Mouse (Mus musculus): ENCODE measurements around the gene Spcs2. TPM values are rescaled to one million over a fixed set of nuclear protein-coding genes. Genes with fewer than 3 reads are reported as not detected.

Spcs2 gene
- polyA plus RNA-seq, 1 experiment = 122 TPM

DNA sequence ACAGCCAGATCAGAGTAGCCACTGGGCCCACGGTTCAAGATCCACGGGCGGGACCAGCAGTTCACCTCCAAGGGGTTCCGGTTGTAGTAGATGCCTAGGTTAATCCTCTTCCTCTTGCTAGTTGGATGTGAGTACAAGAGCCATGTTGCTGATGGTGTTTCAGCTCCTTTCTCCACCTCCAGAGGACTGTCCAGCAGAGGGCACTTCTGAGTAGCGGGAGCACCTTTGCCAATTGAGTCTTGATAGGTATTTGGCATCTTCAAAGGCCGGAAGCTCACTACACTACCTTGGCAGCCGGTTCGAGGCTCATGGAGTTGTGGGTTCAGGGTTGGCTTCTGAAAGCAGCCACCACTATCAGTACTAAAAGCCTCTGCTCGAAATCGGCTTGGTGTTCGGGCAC lies 49.9 kb downstream of the Spcs2 start:
- no peak for TF ChIP-seq GATA1 (IDR thresholded peaks at IDR 0.05; ENCODE audit: low read length)

DNA sequence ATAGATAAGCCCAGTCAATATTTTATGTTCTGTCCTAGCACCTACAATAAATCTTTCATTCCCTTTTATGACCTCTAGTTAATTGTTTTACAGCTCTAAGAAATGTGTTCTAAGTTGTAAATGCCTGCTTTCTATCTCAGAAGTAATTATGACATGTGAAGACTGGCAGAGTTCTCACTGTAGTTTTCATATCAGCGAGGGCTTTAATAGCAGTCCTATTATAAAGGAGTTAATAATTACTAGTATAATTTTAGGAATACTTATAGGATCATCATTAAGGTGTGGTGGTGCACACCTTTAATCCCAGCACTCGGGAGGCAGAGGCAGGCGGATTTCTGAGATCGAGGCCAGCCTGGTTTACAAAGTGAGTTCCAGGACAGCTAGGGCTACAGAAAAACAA lies 51.6 kb downstream of the Spcs2 start:
- no peak for TF ChIP-seq GATA1 (IDR thresholded peaks at IDR 0.05; ENCODE audit: low read length)

DNA sequence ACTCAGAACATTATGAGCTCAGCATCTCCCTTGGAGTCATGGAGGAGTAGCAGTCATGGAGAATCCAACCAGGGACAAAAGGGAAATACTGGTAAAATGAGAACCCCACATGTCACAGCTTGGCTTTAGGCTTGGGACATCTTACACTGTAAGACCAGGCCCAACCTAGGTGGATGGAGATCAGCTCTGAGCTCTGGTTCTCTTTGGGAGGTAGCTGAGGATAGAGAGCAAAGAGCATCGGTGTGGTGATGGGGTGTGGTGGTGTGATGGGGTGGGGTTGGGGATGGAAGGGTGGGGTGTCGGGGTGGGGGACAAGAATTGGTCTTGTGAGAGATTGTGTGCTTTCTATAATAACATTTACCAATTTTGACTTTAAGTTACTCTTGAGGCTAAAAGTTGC lies 52.4 kb downstream of the Spcs2 start:
- no peak for TF ChIP-seq GATA1 (IDR thresholded peaks at IDR 0.05; ENCODE audit: low read length)

DNA sequence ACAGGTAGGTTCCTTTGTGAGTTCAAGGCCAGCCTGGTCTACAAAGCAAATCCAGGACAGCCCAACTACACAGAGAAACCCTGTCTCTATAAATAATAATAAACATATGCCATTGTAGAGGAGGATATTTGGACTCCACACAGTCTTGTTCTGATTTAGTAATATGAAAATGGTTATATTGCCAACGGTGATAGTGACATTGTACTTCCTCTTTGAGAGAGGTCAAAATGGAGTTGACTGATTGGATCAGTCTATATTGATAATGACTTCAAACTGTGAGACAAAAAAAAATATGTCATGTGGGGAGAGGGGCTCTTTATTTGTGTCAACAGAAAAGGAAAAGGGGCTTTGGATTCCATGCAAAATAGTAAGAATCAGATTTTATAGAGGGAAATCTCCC lies 57.9 kb downstream of the Spcs2 start:
- TF ChIP-seq GATA1 (IDR thresholded peaks at IDR 0.05; ENCODE audit: low read length) = no peak

DNA sequence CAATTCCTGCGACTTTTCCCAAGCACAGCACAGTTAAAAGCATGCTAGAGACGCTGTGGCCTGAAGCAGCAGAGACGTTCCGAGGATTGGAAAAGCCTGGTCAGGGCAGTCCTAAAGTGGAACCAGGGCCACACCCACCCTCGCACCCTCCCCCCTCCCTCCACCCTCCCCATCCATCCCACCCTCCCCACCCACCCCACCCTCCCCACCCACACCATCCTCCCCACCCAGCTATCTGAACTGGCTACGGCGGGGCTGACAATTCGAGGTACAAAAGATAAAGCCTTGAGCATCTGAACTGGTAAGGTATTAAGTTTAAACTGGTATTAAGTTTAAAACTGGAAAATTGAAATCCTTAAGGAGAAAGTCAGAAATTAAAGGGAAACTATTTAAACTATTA lies 59.7 kb downstream of the Spcs2 start:
- TF ChIP-seq GATA1 (IDR thresholded peaks at IDR 0.05; ENCODE audit: low read length) = no peak

DNA sequence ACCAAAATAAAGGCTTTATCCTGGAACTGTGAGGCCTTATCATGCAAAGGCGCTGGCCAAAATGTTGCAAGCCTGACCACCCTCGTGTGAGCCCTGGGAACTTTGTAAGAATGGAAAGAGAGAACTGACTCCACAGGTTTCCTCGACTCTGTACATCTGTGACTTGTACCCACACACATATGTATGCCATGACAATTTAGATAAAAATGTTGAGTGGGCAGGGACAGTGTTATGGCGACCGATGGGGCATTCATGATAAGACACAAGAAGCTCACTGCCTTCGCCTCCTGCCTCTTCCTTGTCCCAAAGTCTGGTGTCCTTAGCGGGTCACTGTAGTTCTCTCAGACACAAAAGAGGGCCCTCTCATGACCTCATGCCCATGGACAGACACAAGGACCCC lies 64.1 kb downstream of the Spcs2 start:
- no peak for TF ChIP-seq GATA1 (IDR thresholded peaks at IDR 0.05; ENCODE audit: low read length)

DNA sequence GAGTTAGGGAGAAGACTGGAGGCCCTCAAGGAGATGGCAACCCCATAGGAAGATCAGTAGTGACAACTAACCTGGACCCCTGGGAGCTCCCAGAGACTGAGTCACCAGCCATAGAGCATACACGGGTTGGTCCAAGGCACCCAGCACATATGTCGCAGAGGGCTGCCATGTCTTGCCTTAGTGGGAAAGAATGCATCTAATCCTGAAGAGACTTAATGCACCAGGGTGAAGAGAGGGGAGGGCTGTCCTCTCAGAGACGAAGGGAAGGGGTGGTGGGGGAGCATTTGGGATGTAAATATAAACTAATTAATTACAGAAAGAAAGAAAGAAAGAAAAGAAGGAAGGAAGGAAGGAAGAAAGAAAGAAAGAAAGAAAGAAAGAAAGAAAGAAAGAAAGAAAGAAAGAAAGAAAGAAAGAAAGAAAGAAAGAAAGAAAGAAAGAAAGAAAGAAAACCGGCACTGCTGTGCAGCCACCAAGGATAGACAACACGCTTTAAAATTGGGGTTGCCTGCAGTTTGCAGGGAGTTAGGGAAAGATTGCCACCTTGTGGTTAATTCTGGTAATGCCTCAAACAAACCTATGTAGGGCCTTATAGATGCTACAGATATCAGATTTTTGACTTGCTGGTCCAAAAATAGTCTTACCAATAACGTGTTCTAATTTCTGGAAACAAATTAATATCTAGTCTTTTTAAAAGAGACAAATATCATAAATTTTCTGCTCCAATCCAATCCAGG lies 65.2 kb downstream of the Spcs2 start:
- no peak for TF ChIP-seq GATA1 (IDR thresholded peaks at IDR 0.05; ENCODE audit: low read length)

DNA sequence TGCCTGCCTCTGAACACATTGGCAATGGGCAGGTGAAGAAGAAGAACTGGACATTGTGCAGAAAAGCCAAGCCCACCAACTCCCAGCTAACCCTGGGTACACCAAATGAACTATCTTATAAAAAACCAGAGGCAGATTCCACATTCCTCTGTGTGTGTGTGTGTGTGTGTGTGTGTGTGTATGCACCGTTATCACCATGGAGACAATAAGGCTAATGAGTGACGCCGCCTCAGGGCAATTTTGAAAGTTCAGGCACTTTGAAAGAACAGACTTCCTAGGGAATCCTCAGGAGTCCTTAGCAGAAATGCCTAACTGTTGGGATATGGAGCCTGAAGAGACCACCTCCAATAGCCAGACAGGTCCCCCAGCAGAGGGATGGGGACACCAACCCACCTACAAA lies 66.0 kb downstream of the Spcs2 start:
- no peak for TF ChIP-seq GATA1 (IDR thresholded peaks at IDR 0.05; ENCODE audit: low read length)

DNA sequence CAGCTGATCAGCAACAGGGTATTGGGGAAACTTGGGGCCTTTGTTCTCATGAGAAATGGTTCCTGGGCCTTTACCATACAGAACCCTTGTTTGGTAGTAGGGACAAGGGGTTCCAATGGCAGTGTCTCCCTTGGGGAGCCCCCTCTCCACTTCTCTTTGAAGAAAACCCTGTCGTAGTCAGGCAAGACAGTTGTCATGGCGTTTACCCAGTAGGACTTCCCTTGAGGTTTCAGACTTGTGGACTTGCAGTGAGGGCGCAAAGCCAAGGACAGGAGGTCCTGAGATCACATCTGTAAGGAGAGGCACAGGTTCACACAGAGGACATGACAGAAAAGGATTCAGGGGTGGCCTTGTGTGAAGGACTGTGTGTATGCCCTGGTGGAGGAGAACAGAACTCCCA lies 66.8 kb downstream of the Spcs2 start:
- TF ChIP-seq GATA1 (IDR thresholded peaks at IDR 0.05; ENCODE audit: low read length) = no peak

DNA sequence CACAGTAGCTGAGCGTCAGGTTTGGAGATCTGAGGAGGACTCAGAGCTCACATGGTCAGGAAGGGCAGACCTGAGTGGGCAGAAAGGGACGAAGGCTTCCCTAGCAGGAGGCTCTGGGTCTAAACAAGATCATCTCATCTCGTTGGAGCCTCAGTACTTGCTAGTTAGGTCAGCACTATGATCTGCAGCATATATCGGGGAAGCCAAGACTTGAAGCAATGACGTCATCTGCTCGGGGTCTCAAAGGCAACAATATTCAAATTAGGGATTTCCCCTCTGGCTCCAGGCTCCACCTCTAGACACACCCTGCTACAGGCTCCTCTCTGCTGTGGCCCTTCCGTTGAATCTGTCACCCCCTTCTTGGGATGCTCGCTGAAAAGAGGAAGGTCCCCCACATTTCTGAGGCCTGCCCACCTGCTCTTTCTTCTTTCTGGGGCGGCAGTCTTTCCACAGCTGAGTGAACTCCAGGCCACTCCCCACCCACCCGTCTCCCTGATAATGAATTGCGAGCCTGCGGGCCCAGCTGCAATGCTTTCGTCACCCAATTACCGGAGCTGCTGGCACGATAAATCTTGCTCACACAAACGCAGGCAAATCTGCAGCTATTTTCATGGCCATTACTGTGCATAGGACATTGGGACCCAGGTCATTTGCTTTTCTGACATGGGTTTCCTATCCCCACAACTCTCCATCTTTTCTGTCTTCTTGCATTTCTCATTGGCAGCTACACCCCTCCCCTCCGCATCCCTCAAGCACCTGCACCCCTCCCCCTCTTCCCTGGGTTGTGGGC lies 67.9 kb downstream of the Spcs2 start:
- TF ChIP-seq GATA1 (IDR thresholded peaks at IDR 0.05; ENCODE audit: low read length) = no peak

DNA sequence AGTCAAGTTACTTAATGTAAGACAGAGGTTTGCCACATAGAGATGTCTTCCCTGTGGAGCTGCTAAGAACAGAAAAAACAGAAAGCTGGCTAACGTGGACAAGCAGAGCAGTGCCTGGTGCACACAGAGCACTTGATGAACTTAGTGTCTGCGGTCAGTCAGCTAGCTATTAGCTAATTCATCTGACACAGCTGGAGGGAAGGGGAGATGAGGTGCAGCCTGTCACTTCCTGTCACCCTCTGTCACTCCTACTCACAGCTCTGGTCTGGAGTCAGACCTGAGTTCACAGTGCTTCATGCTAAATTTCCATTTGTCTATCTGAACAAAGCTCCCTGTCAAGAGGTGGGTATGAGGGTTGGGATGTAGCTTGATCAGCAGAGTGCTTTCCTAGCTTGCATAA lies 69.2 kb downstream of the Spcs2 start:
- TF ChIP-seq GATA1 (IDR thresholded peaks at IDR 0.05; ENCODE audit: low read length) = no peak

DNA sequence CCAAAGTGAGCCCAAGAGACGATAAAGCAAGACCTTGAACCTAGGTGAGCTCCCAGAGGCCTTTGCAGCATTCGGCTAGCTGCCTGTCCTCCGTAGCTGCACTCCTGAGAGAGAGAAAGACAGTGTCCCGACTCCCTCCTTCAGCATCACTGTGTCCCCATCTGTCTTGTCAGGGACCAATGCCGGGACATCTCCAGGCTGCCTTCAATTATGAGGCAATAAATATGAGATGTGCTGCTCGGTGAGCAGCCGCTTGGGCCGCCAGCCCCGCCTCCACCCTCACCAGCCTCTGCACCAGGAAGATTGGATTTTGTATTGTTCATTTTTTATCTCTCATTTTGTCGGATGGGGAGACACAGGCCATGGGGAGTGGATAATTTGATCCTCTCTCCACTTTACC lies 72.4 kb downstream of the Spcs2 start:
- no peak for TF ChIP-seq GATA1 (IDR thresholded peaks at IDR 0.05; ENCODE audit: low read length)

DNA sequence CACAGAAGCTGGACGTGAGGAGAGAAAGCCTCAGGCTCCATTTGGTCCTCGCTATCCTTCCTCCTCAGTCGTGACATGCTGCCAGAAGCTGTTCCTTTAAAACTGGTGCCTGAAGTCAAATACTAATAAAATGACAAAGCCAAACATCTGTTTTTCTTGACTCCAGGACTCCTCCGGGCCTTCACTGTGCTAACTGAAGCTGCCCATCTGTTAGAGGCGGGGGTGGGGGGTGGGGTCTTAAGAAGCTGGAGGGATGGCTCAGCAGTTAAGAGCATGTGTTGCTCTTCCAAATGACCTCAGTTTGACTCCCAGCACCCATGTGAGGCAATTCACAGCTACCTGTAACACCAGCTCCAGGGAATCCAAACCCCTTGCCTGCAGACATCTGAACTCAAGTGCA lies 74.7 kb downstream of the Spcs2 start:
- no peak for TF ChIP-seq GATA1 (IDR thresholded peaks at IDR 0.05; ENCODE audit: low read length)

DNA sequence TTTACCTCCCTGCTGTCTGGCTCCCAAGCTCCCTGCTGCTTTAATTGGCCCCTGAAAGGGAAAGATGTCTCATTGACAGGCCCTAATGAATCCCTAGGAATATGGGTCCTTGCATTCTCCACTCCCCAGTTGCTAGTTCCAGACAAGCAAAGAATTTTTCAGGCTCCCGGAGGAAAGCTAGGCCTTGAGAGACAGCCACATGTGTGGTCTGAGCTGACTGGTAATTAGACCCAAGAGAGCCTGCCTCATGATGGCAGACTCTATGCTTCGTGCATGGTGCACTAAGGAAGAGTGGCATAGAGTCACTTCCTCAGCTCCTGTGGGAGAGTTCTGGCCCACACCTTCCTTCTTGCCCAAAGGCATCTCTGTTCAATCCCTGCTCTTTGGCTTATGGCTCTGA lies 75.3 kb downstream of the Spcs2 start:
- TF ChIP-seq GATA1 (IDR thresholded peaks at IDR 0.05; ENCODE audit: low read length) = no peak

Other genes with a start within 250 kb of the Spcs2 start
- gene Tpbgl, start 236.4 kb downstream of the Spcs2 start, polyA plus RNA-seq (2012) = not detected in 2 replicates
- gene Slco2b1, start 152.1 kb downstream of the Spcs2 start, polyA plus RNA-seq (2012) = 0.01 TPM in 1 of 2 replicates, not detected in the other
- gene Olfr520, start 133.2 kb downstream of the Spcs2 start, polyA plus RNA-seq (2012) = not detected in 2 replicates
- not detected in 2 replicates for gene Olfr521, start 100.0 kb downstream of the Spcs2 start, polyA plus RNA-seq (2012)
- 3.1 and 3.2 TPM in 2 replicates for gene Neu3, start 35.0 kb downstream of the Spcs2 start, polyA plus RNA-seq (2012)
- 0.06 and 0.16 TPM in 2 replicates for gene Xrra1, start 4.3 kb downstream of the Spcs2 start, polyA plus RNA-seq (2012)
- 3.2 and 3.5 TPM in 2 replicates for gene Rnf169, start 117.0 kb upstream of the Spcs2 start, polyA plus RNA-seq (2012)
- gene Chrdl2, start 142.7 kb upstream of the Spcs2 start, polyA plus RNA-seq (2012) = not detected in 2 replicates